Mouse (Mus musculus) myocyte (in vitro differentiated cells): Measurements from ENCODE around the gene 5730596B20Rik.

ENCODE experiments used
- CEBPB ChIP-seq: IDR thresholded peaks from 2 replicates; pipeline ENCODE4 v1.6.1; 2011; ENCODE audit warnings: mild to moderate bottlenecking, moderate library complexity; ENCODE audit not compliant: poor library complexity, insufficient read depth, severe bottlenecking
- MAX ChIP-seq: IDR thresholded peaks from one replicate; pipeline ENCODE4 v1.6.1; 2011; ENCODE audit warnings: low read depth, mild to moderate bottlenecking, control low read depth
- MYOD1 ChIP-seq, 3 experiments: IDR thresholded peaks; one replicate each; pipeline ENCODE4 v1.6.1; 2011; ENCODE audit warnings: control low read depth in 2 of 3, low read depth in 2 of 3, mild to moderate bottlenecking in 2 of 3, moderate library complexity in 1 of 3; ENCODE audit not compliant: insufficient read length in 2 of 3, control insufficient read depth in 1 of 3
- MYOG ChIP-seq, 3 experiments: IDR thresholded peaks; one replicate each; pipeline ENCODE4 v1.6.1; 2011; ENCODE audit warnings: control low read depth in 2 of 3, low read depth in 2 of 3, mild to moderate bottlenecking in 2 of 3; ENCODE audit not compliant: insufficient read length in 2 of 3, control insufficient read depth in 1 of 3, insufficient read depth in 1 of 3
- POLR2A ChIP-seq: IDR thresholded peaks from one replicate; pipeline ENCODE4 v1.6.1; 2011; ENCODE audit warnings: low read depth, mild to moderate bottlenecking, control low read depth, moderate library complexity; ENCODE audit not compliant: insufficient read length
- POLR2AphosphoS2 ChIP-seq: IDR thresholded peaks from one replicate; pipeline ENCODE4 v1.6.1; 2011; ENCODE audit warnings: low read depth, control low read depth; ENCODE audit not compliant: insufficient read length
- SRF ChIP-seq: IDR thresholded peaks from one replicate; pipeline ENCODE4 v1.6.1; 2011; ENCODE audit warnings: low read depth; ENCODE audit not compliant: control insufficient read depth, insufficient read length
- TCF12 ChIP-seq: IDR thresholded peaks from one replicate; pipeline ENCODE4 v1.6.1; 2011; ENCODE audit warnings: mild to moderate bottlenecking, control low read depth; ENCODE audit not compliant: poor library complexity, insufficient read depth, severe bottlenecking
- TCF3 ChIP-seq: IDR thresholded peaks from one replicate; pipeline ENCODE4 v1.6.1; 2011; ENCODE audit warnings: low read depth, control low read depth; ENCODE audit not compliant: insufficient read length
- USF1 ChIP-seq: IDR thresholded peaks from one replicate; pipeline ENCODE4 v1.6.1; 2011; ENCODE audit warnings: low read depth, mild to moderate bottlenecking, control low read depth, moderate library complexity

DNA sequence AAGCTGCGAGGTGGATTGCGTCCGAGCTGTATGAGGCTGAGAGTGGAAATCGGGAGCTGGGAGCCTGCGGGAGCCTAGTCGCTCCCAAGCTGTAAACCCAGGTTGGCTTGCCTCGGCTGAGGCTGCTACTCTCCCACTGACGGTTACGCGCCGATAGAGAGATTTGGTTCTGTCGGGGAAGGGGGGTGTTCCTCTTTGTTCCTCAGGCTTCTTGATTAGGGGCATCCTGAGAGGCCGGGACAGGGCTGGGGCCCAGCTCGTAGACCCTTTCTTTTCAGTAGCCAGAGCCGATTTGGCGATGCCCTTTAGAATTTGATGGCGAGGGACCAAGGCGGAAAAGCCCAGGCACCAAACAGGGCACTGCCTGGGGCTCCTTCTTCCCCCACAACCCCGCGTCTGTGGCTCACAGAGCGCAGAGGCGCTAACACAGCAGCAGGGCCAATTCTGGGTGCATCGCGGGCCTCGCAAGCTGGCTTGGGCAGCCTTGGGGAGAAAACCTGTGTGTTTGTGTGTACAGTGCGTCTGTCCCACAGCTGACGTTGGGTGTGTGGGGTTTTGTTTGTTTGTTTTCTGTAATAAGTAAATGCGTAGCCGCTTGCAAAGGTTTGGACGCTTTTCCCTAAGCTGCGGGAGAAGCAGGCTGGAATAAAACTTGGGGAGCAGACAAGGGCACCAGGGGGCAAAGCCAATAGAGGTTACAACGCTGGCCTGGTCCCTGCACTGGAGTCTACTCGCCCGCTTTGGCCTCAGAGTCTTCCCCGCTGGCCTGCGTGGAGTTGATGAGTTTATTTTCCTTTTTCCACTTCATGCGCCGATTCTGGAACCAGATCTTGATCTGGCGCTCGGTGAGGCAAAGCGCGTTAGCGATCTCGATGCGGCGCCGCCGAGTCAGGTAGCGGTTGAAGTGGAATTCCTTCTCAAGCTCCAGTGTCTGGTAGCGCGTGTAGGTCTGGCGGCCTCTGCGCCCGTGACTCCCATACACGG is 28.6 kb downstream of the 5730596B20Rik start:
- TF ChIP-seq USF1 (no peak), POLR2A (no peak), MAX (no peak), MYOG (IDR thresholded peaks at IDR 0.05; ENCODE audit: control insufficient read depth in 1 of 3, insufficient read depth in 1 of 3, insufficient read length in 2 of 3, low read depth in 2 of 3) (no peak), TCF3 (no peak), MYOD1 (IDR thresholded peaks at IDR 0.05; ENCODE audit: control insufficient read depth in 1 of 3, insufficient read length in 2 of 3, low read depth in 2 of 3) (no peak), CEBPB (no peak), TCF12 (no peak), SRF (no peak), POLR2AphosphoS2 (no peak)
